Mouse (Mus musculus): Measurements from ENCODE around the gene Bhlhe23.

Gene Bhlhe23

DNA sequence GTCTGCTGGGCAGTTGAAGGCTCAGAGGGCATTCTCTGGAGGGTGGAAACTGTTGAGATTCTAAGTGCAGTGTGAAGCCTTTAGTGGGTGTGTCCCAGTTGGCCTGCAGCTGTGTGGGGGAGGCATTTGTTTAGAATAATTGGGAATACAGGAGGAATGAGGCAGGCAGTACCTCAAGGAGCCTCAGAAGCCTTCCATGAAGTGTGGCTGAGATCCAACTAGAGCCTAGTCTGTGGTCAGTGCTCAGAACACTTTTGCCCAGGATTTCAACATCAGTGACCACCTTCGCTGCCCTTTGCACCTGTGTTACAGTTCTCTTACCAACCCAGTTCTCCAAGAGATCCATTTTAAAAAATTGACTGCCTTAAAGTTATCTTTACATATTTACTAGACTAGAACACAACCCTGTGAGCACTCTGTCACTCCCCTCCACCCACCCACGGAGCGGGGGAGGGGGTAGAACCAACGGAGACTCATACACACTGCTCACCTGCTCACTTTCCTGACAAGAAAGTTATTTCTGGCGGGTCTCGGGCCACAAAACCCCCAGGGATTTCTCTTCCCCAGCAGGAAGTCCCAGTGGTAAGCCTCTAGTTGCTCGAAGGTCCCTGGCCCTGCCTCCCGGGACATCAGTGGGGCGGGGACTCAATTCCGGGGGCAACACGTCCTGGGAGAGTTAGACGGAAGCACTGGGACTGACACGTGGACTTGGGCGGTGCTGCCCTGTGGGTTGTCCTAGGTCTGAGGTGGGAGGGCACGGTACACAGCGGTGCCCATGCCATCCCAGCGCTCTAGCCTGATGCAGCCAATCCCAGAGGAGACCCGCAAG, 51.9 kb downstream of the Bhlhe23 start, which contains the start of gene Slc17a9:
TSS of gene Slc17a9 (plus strand) at position 679 of the 829 bp plus-strand sequence.
- DNase-seq: peak; percentile 63 to 76
